Mouse (Mus musculus) adrenal gland, postnatal 36 days (tissue): Measurements from ENCODE around the gene Tmc8. TPM values are rescaled to one million over a fixed set of nuclear protein-coding genes. Genes with fewer than 3 reads are reported as not detected.
A peak's percentile ranks its signal among the peaks of the same experiment; 100 is the strongest.
"Not testable (repeated sequence)": the region's sequence is repeated elsewhere in the genome, so short reads cannot be mapped to it uniquely, and the experiment has no call there.

Experiments
- DNase-seq, 2 experiments: peaks; one replicate each; pipeline ENCODE4 v3.0.0; 2021; ENCODE audit warnings: mixed read lengths in 1 of 2
- total RNA-seq, 2 experiments: library from RNA; stranded (reverse); gene quantifications; 2 replicates each; pipeline ENCODE4 v1.2.3; 2021

Gene Tmc8
- total RNA-seq, 2 experiments from 2014 or later, result 3.9 to 6.0 TPM

- no peak for DNase-seq
Measured at GRCm38 (mm10) chr11:117797511-117798159, 15.8 kb downstream of the Tmc8 start, which contains the start of gene 6030468B19Rik. Gene 6030468B19Rik (plus strand): TSS chr11:117797660.

- DNase-seq, result no peak
Measured at GRCm38 (mm10) chr11:117798160-117798541, 16.3 kb downstream of the Tmc8 start.

GRCm38 (mm10) chr11:117799174-117799573, 17.3 kb downstream of the Tmc8 start:
- no peak for DNase-seq

GRCm38 (mm10) chr11:117800038-117800437, 18.2 kb downstream of the Tmc8 start:
- DNase-seq, result no peak

- DNase-seq, result no peak
Measured at GRCm38 (mm10) chr11:117801650-117802049, 19.8 kb downstream of the Tmc8 start.

- no peak for DNase-seq
Measured at GRCm38 (mm10) chr11:117803166-117803688, 21.4 kb downstream of the Tmc8 start.

GRCm38 (mm10) chr11:117806781-117807180, 24.9 kb downstream of the Tmc8 start:
- no peak for DNase-seq

- peak; percentile 85 to 89 for DNase-seq
Measured at GRCm38 (mm10) chr11:117809407-117810311, 27.8 kb downstream of the Tmc8 start, which contains the start of the genes Gm20708 and Syngr2. Gene Gm20708 (plus strand): TSS chr11:117809668. Gene Syngr2 (plus strand): TSS chr11:117809668.

- peak; percentile 95 to 97 for DNase-seq
Measured at GRCm38 (mm10) chr11:117810401-117811046, 28.6 kb downstream of the Tmc8 start.

- DNase-seq, result no peak
Measured at GRCm38 (mm10) chr11:117813867-117814266, 32.0 kb downstream of the Tmc8 start.

GRCm38 (mm10) chr11:117814704-117815366, 33.0 kb downstream of the Tmc8 start:
- DNase-seq, result no peak

- DNase-seq, result not testable (repeated sequence)
Measured at GRCm38 (mm10) chr11:117815850-117816249, 34.0 kb downstream of the Tmc8 start.

- DNase-seq, result no peak
Measured at GRCm38 (mm10) chr11:117816389-117816996, 34.6 kb downstream of the Tmc8 start.

GRCm38 (mm10) chr11:117819095-117819494, 37.2 kb downstream of the Tmc8 start:
- no peak for DNase-seq

GRCm38 (mm10) chr11:117820173-117820572, 38.3 kb downstream of the Tmc8 start:
- DNase-seq, result no peak

- peak in 1 of 2 experiments; percentile 61 for DNase-seq
Measured at GRCm38 (mm10) chr11:117821868-117822267, 40.0 kb downstream of the Tmc8 start.

GRCm38 (mm10) chr11:117822728-117823241, 40.9 kb downstream of the Tmc8 start:
- DNase-seq, result peak; percentile 17 to 40

- no peak for DNase-seq
Measured at GRCm38 (mm10) chr11:117823411-117823810, 41.5 kb downstream of the Tmc8 start.

- peak; percentile 82 to 85 for DNase-seq
Measured at GRCm38 (mm10) chr11:117824060-117824969, 42.4 kb downstream of the Tmc8 start.
